Mouse (Mus musculus) left cerebral cortex, postnatal 4 days (tissue): Measurements from ENCODE around the gene Ube2j1. TPM values are rescaled to one million over a fixed set of nuclear protein-coding genes. Genes with fewer than 3 reads are reported as not detected.

Experiments used
- DNase-seq: peaks from one replicate; pipeline ENCODE4 v3.0.0-alpha.2; 2022
- intact Hi-C: fragments of 180-260 bp; cut with DNase I; formaldehyde crosslinking; loops from one replicate; pipeline ENCODE4 v1.15.1; 2025
- total RNA-seq, 2 experiments: library from RNA; stranded (reverse); gene quantifications; 2 replicates each; pipeline ENCODE4 v1.2.3; 2021

The Ube2j1 gene
- total RNA-seq, 2 experiments from 2014 or later: 108 to 110 TPM

GRCm38 (mm10) chr4:33010078-33010477, 21.1 kb upstream of the Ube2j1 start:
- no peak for DNase-seq
- intact Hi-C loops: loop anchor here (10.0 kb wide), 1 partner anchor 245 kb away; no protein-coding TSS in a partner anchor

GRCm38 (mm10) chr4:33012484-33012883, 18.7 kb upstream of the Ube2j1 start:
- DNase-seq: no peak
- intact Hi-C loops: loop anchor here (10.0 kb wide), 1 partner anchor 248 kb away; no protein-coding TSS in a partner anchor

GRCm38 (mm10) chr4:33018361-33018999, 12.7 kb upstream of the Ube2j1 start:
- intact Hi-C loops: loop anchor here (10.0 kb wide), 1 partner anchor 254 kb away; no protein-coding TSS in a partner anchor
- peak; percentile 88 for DNase-seq

GRCm38 (mm10) chr4:33024420-33024819, 6.8 kb upstream of the Ube2j1 start:
- intact Hi-C loops: loop anchor here (10.0 kb wide), 1 partner anchor 90 kb away; no protein-coding TSS in a partner anchor
- DNase-seq: no peak

- DNase-seq: no peak
- intact Hi-C loops: loop anchor here (10.0 kb wide), 1 partner anchor 86 kb away; no protein-coding TSS in a partner anchor
Observed at GRCm38 (mm10) chr4:33029104-33029503, 2.1 kb upstream of the Ube2j1 start.

GRCm38 (mm10) chr4:33030264-33031194, 687 bp upstream of the Ube2j1 start:
- DNase-seq: peak; percentile 24
- intact Hi-C loops: no loop called here

GRCm38 (mm10) chr4:33032045-33032444, 829 bp downstream of the Ube2j1 start:
- intact Hi-C loops: no loop called here
- no peak for DNase-seq

- intact Hi-C loops: no loop called here
- no peak for DNase-seq
Observed at GRCm38 (mm10) chr4:33033515-33033914, 2.3 kb downstream of the Ube2j1 start.

- no peak for DNase-seq
- intact Hi-C loops: loop anchor here (10.0 kb wide), 1 partner anchor 295 kb away; no protein-coding TSS in a partner anchor
Observed at GRCm38 (mm10) chr4:33039826-33040225, 8.6 kb downstream of the Ube2j1 start.

- no peak for DNase-seq
- intact Hi-C loops: loop anchor here (10.0 kb wide), 1 partner anchor 305 kb away; no protein-coding TSS in a partner anchor
Observed at GRCm38 (mm10) chr4:33049601-33050000, 18.4 kb downstream of the Ube2j1 start.

- intact Hi-C loops: no loop called here
- no peak for DNase-seq
Observed at GRCm38 (mm10) chr4:33052055-33052454, 20.8 kb downstream of the Ube2j1 start.

- DNase-seq: no peak
- intact Hi-C loops: no loop called here
Observed at GRCm38 (mm10) chr4:33052650-33053049, 21.4 kb downstream of the Ube2j1 start.

GRCm38 (mm10) chr4:33054426-33054825, 23.2 kb downstream of the Ube2j1 start:
- intact Hi-C loops: no loop called here
- DNase-seq: no peak

GRCm38 (mm10) chr4:33056317-33056716, 25.1 kb downstream of the Ube2j1 start:
- intact Hi-C loops: no loop called here
- DNase-seq: no peak

- no peak for DNase-seq
Observed at GRCm38 (mm10) chr4:33057890-33058687, 26.9 kb downstream of the Ube2j1 start.

GRCm38 (mm10) chr4:33061158-33061557, 29.9 kb downstream of the Ube2j1 start:
- intact Hi-C loops: no loop called here

More at GRCm38 (mm10) chr4:33057890-33058687, 26.9 kb downstream of the Ube2j1 start:
- intact Hi-C loops: no loop called here

GRCm38 (mm10) chr4:33062981-33063380, 31.8 kb downstream of the Ube2j1 start, which contains the start of gene Gabrr2:
Gene Gabrr2 (plus strand): TSS chr4:33062999.
- intact Hi-C loops: no loop called here
- no peak for DNase-seq

More at GRCm38 (mm10) chr4:33061158-33061557, 29.9 kb downstream of the Ube2j1 start:
- DNase-seq: no peak

GRCm38 (mm10) chr4:33064986-33065385, 33.8 kb downstream of the Ube2j1 start:
- no peak for DNase-seq
- intact Hi-C loops: no loop called here

GRCm38 (mm10) chr4:33066223-33066960, 35.2 kb downstream of the Ube2j1 start:
- no peak for DNase-seq
- intact Hi-C loops: no loop called here

- intact Hi-C loops: no loop called here
Observed at GRCm38 (mm10) chr4:33067331-33067730, 36.1 kb downstream of the Ube2j1 start.

More at GRCm38 (mm10) chr4:33067331-33067730, 36.1 kb downstream of the Ube2j1 start:
- no peak for DNase-seq
